Mouse (Mus musculus) heart, postnatal 25 days (tissue): ENCODE results near the gene Svopl. TPM values are rescaled to one million over a fixed set of nuclear protein-coding genes. Genes with fewer than 3 reads are reported as not detected.
A peak's percentile ranks its signal among the peaks of the same experiment; 100 is the strongest.

Source experiments
- DNase-seq: peaks from one replicate; pipeline ENCODE4 v3.0.0; 2022; ENCODE audit warnings: low spot score
- intact Hi-C: fragments of 180-260 bp; cut with DNase I; formaldehyde crosslinking; loops from one replicate; pipeline ENCODE4 v1.15.1; 2025
- total RNA-seq, 2 experiments: library from RNA; stranded (reverse); gene quantifications; 2 replicates each; pipeline ENCODE4 v1.2.3; 2021

Gene Svopl
- under 1 TPM; 0.42 to 0.50 TPM for total RNA-seq

DNA sequence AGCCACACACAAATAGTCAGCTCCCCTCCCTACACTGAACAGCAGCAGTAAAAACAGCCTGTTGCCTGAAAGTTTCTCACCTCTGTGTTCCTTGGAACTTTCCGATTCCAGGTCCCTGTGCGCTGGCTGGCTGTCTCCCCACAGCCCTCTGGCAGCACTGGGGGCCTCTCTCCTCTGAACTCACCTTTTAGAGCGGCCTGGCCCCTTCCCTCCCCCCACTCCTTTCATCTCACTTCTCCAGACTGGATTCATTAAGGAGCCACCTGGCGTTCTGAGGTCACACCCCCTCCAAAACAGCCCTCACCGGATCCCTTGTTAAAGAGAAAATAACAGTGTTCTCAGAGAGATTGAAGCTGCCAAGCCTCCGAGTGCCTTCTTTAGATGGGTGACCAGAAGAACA, at the start of gene Svopl:
Gene Svopl, minus strand, starts transcription at position 159 of the 400 bp plus-strand sequence.
- intact Hi-C loops = no loop called here
- DNase-seq = no peak

DNA sequence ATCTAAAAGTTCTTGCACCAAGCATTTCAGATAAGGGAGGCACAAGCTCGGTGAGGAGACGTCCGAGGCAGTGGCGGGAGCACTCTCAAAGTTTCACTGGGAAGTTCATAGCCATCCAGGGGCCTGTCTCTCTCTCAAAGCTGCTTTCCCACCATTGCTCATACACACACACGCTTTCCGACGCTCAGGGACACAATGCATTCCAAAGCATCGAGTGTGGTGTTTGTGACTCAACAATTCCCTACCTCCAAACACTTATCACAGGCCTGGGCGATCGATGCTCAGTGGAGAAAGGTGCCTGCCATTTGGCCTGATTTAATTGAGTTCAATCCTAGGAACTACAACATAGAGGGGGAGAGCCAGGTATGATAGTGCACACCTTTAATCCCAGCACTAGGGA, 47.9 kb upstream of the Svopl start:
- DNase-seq = no peak
- intact Hi-C loops = no loop called here

DNA sequence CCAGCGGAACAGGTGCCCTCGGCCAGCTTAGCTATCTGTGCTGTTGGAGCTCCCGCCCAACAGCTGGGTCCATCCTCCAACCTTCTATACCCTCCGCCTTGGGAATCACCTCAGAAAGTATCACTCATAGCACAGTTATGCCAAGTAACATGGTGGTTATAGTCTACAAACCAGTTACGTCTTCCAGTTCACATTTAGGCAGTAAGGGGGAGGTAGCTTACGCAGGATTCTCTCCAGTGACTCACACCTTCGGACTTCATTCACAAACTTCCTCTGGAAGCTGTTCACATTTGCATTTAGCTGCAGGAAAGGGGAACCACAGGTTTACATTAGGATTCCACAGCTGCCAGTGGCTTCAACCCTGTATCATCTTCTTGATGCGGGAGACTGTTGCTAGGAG, 45.7 kb upstream of the Svopl start:
- intact Hi-C loops = no loop called here
- no peak for DNase-seq

DNA sequence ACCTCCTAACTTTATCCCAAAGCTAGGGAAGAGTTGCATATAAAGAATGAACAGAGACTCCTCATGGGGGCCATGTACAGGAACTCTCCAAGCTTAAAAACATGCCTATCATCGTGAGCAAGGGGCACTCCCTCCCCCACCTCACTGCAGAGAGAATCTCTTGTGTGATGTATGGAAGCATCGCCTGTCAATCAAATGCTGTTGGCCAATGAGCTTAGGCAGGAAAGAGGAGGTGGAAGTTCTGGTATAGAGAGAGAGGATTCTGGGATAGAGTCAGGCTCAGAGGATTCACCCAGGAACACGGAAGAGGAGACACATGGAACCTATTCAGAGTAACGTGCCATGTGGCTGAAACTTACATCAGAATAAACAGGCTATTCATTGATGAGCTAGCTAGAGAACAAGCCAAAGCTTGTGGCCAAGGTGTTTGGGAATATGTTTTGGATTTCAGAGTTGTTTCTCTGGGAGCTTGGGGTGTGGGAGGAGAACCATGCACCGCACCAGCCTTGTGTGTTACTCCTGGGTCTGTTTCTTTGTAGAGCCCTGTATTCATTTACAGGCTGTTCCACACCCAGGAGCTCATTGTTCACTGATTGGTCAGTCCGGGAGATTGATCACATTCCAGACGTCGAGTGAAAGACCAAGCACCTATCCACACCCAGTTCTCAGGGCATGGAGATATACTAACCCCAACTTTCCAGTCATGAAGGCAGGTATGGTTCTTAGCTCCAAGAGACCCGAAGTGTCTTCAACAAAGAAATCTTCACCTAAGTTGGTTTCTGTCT, 40.6 kb upstream of the Svopl start:
- intact Hi-C loops = no loop called here
- no peak for DNase-seq

DNA sequence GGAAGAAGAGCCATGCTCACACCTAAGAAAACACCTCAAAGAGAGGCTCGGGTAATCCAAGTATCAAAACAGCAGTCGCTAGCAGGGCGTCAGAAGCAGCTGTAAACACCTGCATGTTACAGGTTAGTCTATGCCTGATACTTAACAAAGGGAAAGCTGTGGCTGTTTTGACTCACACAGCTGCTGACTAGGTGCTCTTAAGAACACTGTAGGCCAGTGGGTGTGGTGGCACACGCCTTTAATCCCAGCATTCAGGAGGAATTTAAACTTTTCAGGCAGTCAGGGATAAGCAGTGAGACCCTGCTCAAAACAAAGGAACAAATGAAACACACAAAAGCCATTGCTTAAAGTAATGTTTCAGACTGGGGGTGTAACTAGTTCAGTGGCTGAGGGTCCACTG, 36.4 kb upstream of the Svopl start:
- intact Hi-C loops = no loop called here
- DNase-seq = no peak

DNA sequence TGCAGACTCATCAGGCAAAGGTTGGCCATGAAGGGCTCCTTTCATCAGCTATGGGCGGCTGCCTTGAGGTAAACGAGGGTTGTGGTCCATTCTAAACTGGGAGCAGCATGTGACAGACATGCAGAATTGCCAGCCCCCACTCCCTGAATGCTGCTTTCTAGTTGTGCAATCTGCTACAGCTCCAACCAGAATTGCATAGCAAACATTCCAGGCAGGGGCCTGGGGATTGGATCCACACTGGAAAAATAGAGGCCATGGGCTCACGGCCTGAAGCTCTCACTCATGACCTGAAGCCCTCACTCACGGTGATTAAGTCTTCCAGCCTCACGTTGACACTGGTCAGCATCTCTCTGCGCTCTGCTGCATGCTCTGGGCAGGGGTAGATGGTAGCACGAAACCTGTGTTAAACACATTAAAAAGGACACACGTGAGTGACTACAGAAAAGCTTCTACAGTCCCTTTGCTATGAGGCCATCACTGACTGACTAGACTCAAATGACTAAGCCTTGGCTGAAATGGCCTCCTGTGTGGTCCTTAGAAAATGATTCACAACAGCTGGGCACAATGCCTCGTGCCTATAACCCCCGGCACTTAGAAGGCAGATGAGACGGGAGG, 35.0 kb upstream of the Svopl start:
- intact Hi-C loops = no loop called here
- DNase-seq = peak; percentile 6

DNA sequence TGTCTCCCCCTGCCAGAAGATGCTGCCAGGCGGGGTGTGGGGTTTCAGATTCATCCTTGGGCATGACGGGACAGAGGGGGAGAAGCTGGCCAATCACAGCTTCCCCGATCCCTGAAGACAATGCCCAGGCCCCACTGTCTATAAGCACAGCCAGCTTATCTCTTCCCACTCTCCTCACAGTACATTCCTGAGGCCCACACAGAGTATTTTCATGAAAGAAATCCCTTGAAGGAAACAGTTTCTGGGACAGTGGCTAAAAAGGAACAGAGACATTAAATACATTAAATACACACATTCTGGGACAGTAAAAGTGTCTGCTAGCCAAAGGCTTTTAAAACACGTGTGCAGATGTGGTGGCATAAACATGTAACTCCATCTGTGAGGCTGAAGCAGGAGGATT, 33.6 kb upstream of the Svopl start:
- intact Hi-C loops = no loop called here
- DNase-seq = no peak

DNA sequence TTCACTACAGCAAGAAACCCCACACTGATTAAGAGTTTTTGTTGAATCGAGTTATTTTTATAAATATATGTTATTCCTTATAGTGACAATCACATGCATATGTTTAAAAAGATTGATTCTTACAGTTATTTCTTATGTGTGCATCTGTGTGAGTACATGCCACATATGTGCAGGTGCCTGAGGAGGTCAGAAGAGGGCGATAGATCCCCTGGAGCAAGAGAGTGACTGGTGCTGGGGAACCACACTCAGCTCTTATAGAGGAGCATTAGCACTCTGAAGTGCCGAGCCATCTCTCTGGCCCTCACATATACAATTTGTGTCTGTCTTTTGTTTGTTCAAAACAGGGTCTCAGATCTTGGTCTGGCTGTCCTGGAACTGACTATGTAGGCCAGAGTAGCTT, 26.8 kb upstream of the Svopl start:
- no peak for DNase-seq
- intact Hi-C loops = no loop called here

DNA sequence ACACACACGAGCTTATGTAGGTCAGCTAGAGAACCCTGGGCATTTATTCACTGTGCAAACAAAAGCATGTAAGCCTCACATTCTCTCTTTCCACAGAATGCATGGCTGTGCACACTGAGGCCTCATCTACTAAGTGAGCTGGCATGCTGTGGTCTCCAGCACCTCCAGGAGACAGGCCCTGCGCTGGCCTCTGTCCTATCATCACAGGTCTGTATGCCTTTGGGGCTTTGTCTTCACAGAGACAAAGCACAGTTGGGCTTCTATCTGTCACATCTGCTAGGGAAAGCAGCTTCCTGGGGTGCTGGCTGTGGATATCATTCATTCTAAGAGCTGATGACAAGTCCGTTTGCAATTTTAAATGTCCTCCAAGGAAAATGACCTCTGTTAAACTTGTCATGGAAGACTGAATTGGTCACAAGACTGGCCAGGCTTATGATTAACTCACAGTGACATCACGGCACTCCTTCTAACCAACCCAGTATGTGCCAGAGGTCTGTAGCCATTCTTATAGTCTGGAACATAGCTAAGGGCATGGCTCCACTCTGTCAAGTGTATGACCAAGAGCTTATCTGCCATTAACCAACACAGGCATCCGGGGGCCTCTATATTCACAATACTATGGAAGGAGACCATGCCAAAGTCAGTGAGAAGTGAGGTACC, 25.5 kb upstream of the Svopl start:
- no peak for DNase-seq
- intact Hi-C loops = no loop called here

DNA sequence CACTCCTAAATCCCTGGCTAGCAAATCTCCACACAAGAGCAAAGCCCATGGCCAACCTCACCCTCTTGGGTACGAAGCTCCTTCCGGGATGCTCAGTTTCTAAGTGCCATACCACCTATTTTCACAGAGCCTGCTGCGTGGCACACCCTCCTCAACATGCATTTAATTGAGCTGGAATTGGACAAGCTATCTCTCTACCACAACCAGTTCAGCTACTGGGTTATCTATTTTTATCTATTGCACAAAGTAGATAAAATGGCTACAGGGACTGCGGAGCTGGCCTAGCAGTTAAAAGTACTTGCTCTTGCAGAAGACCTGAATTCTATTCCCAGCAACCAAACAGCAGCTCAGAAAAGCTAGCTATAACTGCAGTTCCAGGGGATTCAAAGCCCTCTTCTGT, 24.5 kb upstream of the Svopl start:
- DNase-seq = no peak
- intact Hi-C loops = no loop called here

DNA sequence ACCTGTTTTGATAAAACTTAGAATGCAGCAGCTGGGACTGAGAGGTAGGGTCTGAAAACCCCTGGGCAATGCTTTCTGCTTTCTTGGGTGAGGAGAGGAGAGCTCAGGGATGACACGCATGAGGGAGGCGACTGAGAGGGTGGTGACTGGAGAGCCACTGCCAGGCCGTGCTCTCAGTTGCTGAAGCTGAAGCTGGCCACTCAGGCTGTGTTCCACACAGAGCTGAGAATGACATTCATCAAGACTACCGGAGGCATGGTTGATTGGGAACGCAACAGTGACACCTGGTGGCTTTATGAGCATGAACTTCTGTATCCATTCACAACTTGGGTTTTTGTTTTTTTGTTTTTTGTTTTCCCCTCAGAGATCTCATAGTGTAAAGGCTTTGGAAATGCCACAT, 19.4 kb upstream of the Svopl start:
- peak; percentile 16 for DNase-seq
- intact Hi-C loops = loop anchor here (2.0 to 10.0 kb wide), 4 partner anchors 191 to 711 kb away; partner anchors contain the start of gene Trim24

DNA sequence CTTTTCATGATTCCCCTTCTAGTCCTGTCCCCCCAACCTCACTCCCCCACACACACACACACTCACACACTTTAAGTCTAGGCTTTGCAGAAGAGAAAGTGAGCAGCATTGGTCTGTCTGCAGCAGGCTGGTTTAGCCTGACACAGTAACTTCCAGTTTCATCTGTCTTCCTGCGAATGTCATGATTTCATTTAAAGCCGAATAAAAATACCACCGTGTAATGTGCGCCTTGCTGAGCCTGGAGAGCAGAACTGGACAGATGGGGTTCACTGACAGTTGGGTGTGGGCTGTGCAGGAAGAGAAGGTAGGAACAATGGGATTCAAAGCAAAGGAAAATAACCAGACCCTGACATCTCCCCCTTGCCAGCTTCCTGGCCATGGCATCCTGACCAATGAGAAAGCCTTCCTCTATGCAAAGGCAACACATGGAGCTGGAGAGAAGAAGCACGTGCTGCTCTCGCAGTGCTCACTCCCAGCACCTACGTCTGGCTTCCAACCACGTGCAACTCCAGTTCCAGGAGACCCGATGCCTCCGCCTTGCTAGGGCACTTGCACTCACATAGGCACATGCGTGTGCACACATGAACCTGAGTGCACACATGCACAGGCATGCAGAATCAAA, 18.8 kb upstream of the Svopl start:
- intact Hi-C loops = loop anchor here (1.0 to 10.0 kb wide), 5 partner anchors 57 to 711 kb away; partner anchors contain the start of gene Trim24
- DNase-seq = no peak

DNA sequence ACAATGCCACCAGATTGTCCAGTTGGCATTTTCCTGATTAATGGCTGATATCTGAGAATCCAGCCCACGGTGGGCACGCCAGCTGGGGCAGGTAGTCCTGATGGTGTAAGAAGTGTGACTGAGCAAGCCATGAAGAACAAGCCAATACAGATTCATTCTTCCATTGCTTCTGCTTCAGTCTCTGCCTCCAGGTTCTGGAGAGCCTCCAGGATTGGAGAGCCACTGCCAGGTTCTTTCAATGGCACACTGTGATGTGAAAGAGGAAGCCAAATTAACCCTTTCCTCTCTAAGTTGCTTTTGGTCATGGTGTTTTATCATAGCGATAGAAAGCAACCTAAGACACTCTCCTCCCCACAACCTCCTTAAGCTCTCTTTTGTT, 18.3 kb upstream of the Svopl start:
- intact Hi-C loops = loop anchor here (1.0 to 10.0 kb wide), 4 partner anchors 57 to 710 kb away; partner anchors contain the start of gene Trim24
- no peak for DNase-seq

DNA sequence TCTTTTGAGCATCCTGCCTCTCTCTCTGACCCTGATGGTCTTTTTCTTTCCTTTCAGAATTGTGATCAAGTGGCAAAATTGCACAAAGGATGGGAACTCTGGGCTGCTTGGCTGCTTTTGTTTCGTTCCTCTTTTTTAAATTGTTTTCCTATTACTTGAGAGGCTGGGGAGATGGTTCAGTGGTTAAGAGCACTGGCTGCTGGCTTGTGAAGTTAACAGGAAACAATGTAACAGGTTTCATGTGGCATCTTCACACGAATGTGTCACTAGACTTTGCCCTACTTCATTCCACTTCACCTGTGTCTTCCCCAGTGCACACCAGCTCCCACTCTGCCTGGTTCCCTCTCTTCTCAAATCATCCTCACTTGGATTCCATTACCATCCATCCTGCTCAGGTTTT, 17.8 kb upstream of the Svopl start:
- intact Hi-C loops = loop anchor here (1.0 to 10.0 kb wide), 4 partner anchors 56 to 710 kb away; partner anchors contain the start of gene Trim24
- no peak for DNase-seq

DNA sequence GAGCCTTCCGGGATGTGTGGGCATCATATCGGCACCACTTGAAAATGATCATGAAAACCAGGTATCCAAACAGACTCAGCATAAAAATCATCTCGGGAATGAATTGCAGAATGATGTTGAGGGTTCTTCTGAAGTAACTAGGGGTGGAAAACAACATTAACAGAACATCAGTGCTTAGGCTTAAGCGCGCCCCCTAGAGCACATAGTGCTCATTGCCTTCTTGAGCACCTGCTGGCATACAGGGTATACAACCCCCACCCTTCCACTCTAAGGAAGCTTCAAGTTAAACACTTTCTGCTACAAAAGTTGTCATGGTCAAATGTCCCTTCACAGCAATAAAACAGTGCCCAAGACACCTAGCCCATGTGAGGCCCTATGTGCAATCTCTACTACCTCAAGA, 12.0 kb upstream of the Svopl start:
- DNase-seq = no peak

DNA sequence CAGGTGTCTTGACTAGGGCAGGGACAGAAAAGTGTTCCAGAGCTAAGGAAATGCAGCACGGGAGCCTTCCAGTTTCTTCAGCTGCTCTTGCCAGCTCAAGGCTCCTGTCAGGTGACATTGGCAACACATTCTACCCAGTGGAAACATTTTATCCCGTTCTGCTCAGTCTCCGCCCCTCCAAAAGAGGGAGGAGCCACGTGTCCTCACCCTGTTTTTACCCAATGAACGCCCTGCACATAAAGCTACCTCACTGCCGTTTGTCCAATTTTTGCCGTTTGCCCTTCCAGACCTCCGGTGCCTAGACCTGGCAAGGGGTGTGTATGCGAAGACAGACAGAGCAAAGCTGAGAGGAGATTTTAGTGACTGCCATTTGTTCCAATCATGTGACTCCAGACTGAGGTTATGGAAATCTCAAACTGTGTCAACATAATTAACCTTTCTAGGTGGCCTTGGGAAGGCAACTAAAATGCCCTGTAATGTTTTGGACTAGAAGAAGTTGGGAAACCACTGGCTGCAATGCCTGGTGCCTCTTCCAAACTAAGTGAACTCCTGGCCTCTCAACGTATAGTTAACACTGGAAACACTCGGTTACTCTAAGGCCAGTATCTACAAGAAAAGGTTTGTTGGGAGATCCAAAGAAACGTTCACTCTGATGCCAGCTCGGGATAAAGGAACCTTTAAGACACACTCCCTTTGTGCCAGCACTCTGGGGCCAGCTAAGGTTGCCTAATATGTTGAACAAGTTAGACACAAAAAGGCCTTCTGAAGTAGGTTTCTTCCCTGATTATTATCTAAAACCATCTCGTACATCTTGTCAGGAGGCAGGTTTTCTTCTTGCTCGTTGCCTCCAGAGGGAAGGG, 8.9 kb upstream of the Svopl start:
- intact Hi-C loops = loop anchor here (5.0 kb wide), 1 partner anchor 33 kb away; no protein-coding TSS in a partner anchor
- no peak for DNase-seq

More for the DNA sequence above, 12.0 kb upstream of the Svopl start:
- intact Hi-C loops = loop anchor here (5.0 kb wide), 1 partner anchor 37 kb away; no protein-coding TSS in a partner anchor

DNA sequence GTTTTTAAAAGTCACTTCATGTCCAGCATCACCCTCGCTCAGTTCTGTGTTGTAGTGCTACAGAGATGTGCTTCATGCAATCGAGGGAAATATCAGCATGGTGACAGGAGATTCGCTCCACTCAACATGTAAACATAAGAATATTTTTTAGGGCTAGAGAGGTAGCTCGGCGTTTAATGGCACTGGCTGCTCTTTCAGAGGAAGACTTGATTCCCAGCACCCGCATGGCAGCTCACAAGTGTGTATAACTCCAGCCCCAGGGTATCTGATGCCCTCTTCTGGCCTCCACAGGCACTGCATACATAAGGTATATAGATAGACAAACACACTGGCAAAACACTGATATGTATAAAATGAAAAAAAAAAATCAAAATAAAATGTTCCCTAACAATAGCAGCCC, 2.8 kb upstream of the Svopl start:
- DNase-seq = no peak
- intact Hi-C loops = no loop called here

DNA sequence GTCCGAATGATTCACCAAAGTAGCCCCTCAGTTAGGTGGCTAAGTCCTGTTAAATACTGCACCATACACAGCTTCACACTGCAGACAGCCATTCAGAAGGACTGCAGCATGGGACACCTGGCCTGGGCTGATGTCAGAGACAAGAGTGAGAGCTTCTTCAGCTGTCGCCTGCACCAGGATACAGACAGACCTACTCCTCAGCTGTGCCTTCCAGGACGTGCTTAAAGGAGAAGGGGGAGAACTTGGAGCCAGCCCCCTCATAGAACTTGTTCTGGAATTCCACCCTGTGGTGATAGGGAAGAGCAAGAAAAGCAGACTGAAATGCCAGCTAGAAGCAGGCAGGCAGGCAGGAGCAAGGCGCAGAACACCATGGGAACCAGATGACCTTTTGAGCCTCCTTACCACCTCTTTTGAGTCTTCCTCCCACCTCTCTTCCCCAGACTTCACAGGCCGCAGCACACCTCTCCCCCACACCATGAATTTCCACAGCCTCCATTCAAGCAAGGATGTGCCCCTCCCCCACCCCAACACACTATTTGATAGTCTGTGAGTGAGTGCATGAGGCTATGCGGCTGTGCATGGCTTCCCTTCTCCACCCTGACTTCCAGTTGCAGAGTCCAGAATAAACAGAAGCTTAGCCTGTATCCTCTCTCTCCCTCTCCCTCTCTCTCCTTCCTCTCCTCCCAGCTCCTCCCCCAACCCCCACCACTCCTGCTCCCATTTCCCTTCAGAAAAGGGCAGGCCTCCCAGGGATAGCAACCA, 2.2 kb upstream of the Svopl start:
- intact Hi-C loops = no loop called here
- DNase-seq = no peak

DNA sequence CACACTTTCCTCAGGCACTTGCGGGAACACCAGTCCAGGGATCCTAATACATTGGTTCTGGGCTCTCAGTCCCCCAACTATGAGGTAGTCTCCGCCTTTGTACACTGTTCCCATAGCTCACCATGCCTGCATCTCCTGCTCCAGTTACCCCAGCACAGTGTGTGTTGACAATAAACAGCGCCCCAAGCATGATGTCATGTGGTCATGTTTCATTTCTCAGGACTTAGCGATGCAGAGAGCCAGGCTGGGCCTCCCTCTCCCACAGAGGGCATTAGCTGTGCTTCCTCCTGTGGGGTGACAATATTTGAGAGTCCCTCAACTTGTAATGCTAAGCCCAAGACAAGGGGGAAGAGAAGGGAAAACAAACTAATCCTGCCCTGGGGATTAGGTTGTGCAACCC, 1.2 kb upstream of the Svopl start:
- intact Hi-C loops = no loop called here
- peak; percentile 14 for DNase-seq
